Mouse (Mus musculus): ENCODE data around the gene Sod2. TPM values are rescaled to one million over a fixed set of nuclear protein-coding genes. Genes with fewer than 3 reads are reported as not detected.
"Not testable (repeated sequence)": the region's sequence is repeated elsewhere in the genome, so short reads cannot be mapped to it uniquely, and the experiment has no call there.

Gene Sod2
- polyA plus RNA-seq, 1 experiment = 159 TPM

DNA sequence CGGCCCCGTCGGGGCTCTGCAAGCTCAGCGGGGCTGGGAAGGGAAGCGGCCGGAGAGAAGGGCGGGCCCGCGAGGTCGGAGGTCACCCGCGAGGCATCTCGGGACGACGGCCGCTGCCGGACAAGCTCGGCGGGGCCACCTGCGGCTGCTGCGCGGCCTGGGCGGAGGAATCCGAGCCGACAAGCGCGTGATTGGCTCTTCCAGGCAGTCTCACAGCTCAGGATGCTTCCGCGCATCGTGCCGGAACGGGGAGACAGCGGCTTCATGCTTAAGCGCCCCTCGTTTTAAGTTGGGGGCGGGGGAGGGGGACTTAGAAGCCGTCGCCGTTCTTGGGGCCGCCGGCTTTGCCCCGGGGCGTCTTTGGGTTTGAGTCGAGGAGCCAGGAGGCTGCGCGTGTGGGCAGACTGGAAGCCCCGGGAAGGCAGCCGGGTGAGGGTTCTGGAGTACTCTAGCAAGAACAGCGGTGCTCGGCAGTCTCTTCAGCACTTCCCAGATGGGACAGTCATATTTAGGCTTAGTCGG is 14.1 kb upstream of the Sod2 start:
- TF ChIP-seq CTCF (IDR thresholded peaks at IDR 0.05; ENCODE audit: borderline replicate concordance, extremely low read depth, insufficient read depth, insufficient read length) (no peak), POLR2A (IDR thresholded peaks at IDR 0.05; ENCODE audit: borderline replicate concordance, extremely low read depth, insufficient read depth, insufficient read length, poor library complexity, severe bottlenecking) (peak; percentile 66)
- peak; percentile 99 for DNase-seq (ENCODE audit: low read depth)

DNA sequence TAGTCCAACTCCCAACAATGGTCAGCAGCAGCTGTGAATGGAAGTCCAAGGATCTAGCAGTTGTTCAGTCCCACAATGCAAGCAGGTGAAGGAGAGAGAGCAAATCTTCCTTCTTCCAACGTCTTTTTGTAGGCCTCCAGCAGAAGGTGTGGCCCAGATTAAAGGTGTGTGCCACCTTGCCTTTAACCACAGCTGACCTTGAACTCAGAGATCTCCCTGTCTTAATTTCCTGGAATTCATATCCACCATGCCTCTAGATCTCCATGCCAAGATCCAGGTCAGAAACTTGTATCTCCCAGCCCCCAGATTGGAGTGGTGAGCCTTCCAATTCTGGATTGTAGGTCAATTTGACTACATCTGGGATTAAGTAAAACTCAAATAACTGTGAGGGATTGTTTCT is 12.6 kb upstream of the Sod2 start, which contains the start of gene Wtap:
Gene Wtap, minus strand, starts transcription at position 101 of the 400 bp plus-strand sequence.
- DNase-seq (ENCODE audit: low read depth) = no peak
- no peak for TF ChIP-seq POLR2A (IDR thresholded peaks at IDR 0.05; ENCODE audit: borderline replicate concordance, extremely low read depth, insufficient read depth, insufficient read length, poor library complexity, severe bottlenecking)
- TF ChIP-seq CTCF (IDR thresholded peaks at IDR 0.05; ENCODE audit: borderline replicate concordance, extremely low read depth, insufficient read depth, insufficient read length) = no peak

DNA sequence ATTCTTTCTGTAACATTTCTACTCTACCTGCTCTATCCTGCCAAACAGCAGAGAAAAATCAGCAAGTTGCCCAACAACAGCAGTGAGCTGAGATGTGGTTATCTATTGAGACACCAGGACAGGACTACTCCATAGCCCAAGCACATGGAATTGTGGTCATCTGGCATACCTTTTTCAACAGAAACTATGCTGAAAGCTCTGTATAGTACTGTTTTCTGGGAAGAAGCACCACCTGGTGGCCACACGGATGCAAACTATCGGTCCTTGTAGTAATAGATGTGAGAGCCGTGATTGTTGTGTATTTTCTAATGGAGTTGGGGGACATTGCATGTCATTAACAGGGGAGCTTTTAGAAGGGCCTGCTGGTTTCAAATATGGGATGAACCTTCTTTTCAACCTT is 10.3 kb upstream of the Sod2 start:
- TF ChIP-seq POLR2A (IDR thresholded peaks at IDR 0.05; ENCODE audit: borderline replicate concordance, extremely low read depth, insufficient read depth, insufficient read length, poor library complexity, severe bottlenecking) = no peak
- peak; percentile 58; the same call in 1 of the 2 replicates for TF ChIP-seq CTCF (IDR thresholded peaks at IDR 0.05; ENCODE audit: borderline replicate concordance, extremely low read depth, insufficient read depth, insufficient read length)
- DNase-seq (ENCODE audit: low read depth) = peak; percentile 68

DNA sequence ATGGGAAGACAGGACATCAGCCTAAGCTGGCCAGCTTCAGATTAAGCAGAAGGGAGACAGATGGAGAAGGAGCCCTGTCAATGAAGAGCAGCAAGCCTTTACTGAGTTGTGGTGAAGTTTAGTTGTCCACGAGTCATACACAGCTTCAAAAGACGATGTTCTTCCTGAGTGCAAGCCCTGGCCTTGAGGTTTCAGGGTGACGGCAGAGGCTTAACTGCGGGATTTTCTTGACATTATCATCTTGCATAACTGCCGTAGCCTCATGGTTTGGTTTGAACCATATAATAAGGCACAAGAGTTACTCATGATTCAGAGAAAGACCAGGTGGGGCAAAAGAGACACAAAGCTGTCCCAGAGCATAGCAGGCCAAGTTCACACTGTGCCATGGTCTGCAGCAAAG is 8.8 kb upstream of the Sod2 start:
- TF ChIP-seq POLR2A (IDR thresholded peaks at IDR 0.05; ENCODE audit: borderline replicate concordance, extremely low read depth, insufficient read depth, insufficient read length, poor library complexity, severe bottlenecking) (no peak), CTCF (IDR thresholded peaks at IDR 0.05; ENCODE audit: borderline replicate concordance, extremely low read depth, insufficient read depth, insufficient read length) (no peak)
- no peak for DNase-seq (ENCODE audit: low read depth)

DNA sequence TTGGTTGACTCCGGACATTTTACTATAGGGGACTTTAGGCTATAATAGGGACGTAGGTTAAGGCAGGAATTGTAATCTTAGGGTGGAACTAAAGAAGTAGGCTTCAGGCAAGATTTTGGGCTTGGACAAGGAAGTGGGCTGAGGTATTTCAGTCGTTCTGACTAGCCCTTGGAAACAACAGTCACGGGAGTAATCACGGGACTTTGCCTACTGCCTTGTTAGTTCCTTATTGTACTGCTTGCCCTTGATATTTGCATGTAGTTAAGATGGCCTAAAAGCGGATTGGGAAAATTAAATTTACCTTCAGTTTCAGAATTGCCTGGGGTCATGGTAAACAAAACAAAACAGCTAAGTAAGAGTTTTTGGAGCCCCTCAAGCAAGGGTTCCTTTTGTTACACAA is 7.6 kb upstream of the Sod2 start:
- no peak for DNase-seq (ENCODE audit: low read depth)
- no peak for TF ChIP-seq POLR2A (IDR thresholded peaks at IDR 0.05; ENCODE audit: borderline replicate concordance, extremely low read depth, insufficient read depth, insufficient read length, poor library complexity, severe bottlenecking)
- TF ChIP-seq CTCF (IDR thresholded peaks at IDR 0.05; ENCODE audit: borderline replicate concordance, extremely low read depth, insufficient read depth, insufficient read length) = no peak

DNA sequence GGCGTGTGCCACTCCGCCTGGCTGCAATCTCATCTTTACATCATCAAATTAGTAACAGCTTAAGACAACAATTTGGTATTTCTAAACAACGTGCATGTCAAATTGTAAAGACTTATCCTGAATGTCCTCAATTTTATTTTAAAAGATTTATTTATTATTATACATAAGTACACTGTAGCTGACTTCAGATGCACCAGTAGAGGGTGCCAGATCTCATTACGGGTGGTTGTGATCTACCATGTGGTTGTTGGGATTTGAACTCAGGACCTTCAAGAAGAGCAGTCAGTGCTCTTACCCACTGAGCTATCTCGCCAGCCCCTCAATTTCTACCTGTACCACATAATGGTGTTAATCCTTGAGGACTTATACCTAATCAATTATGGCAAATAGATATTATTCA is 4.4 kb upstream of the Sod2 start:
- not testable (repeated sequence) for DNase-seq (ENCODE audit: low read depth)

DNA sequence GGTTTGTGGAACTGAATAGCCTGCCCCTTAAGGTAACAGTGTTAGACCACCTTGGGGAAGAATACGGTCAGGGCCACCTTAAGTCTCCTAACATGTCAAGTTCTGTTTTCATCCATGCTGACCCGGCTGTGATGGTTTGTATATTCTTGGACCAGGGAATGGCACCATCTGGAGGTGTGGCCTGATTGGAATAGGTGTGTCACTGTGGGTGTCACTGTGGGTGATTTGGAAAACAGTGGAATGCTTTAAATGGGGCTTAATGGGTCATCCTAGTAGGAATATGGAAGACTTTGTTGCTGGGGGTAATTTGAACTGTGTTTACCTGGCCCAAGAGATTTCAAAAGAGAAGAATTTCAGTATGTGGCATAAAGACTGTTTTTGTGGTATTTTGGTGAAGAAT is 2.2 kb upstream of the Sod2 start:
- DNase-seq (ENCODE audit: low read depth) = not testable (repeated sequence)

DNA sequence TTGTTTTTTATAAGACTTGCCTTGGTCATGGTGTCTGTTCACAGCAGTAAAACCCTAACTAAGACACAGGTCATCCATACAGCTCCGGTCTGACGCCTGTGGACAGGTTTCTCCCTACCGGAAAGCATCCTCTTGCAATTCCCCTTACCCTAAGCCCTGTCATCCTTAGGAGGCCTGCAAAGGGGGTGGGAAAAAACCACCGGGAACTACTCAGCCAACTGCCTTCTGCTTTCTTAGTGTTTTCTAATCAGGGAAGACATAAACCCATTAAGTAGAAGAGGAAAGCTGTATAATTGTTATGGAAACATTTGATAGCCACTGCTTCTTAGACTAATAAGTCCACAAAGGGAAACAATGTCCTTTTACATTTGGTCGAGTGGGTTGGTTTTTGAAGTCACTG is 338 bp downstream of the Sod2 start:
- TF ChIP-seq CTCF (IDR thresholded peaks at IDR 0.05; ENCODE audit: borderline replicate concordance, extremely low read depth, insufficient read depth, insufficient read length) = no peak
- TF ChIP-seq POLR2A (IDR thresholded peaks at IDR 0.05; ENCODE audit: borderline replicate concordance, extremely low read depth, insufficient read depth, insufficient read length, poor library complexity, severe bottlenecking) = no peak
- no peak for DNase-seq (ENCODE audit: low read depth)

DNA sequence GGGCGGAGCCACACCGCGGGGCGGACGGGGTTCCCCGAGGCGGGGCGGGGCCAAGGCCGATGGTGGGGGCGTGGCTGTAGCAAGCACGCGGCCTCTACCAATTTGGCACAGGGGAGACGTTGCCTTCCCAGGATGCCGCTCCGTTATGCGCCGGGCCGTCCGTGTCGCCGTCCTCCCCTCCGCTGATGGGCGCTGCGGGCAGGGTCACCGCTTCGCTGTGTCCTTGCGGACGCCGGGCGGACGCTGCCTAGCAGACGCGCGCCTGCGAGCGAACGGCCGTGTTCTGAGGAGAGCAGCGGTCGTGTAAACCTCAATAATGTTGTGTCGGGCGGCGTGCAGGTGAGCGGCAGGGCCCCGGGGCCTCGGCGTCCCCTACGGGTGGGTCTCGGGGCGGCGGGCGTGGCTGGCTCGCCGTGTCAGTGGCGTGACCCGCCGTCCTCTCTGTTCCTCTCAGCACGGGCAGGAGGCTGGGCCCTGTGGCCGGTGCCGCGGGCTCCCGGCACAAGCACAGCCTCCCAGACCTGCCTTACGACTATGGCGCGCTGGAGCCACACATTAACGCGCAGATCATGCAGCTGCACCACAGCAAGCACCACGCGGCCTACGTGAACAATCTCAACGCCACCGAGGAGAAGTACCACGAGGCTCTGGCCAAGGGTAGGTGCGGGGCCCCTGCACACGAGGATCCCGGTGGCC is 1.2 kb downstream of the Sod2 start:
- TF ChIP-seq POLR2A (IDR thresholded peaks at IDR 0.05; ENCODE audit: borderline replicate concordance, extremely low read depth, insufficient read depth, insufficient read length, poor library complexity, severe bottlenecking) (peak; percentile 79), CTCF (IDR thresholded peaks at IDR 0.05; ENCODE audit: borderline replicate concordance, extremely low read depth, insufficient read depth, insufficient read length) (no peak)
- peak; percentile 99 for DNase-seq (ENCODE audit: low read depth)

DNA sequence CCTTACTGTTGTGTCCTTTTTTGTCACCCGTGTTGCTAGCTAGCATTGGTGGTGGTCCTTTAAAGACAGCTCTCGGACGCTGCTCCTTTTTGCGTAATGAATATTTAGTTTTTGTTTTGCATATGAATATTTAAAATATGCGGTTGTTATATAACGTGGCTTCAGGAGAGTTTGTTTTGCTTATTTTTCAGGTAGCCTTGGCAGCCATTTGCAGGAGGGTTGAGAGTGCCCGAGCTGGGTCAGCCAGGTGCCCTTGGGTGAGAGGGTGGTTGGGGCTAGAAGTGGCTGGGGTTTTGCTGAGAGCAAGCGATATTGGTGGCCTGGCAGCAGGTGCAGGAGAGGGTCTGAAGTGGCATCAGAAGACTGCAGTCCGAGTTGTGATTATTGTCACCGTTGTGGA is 1.9 kb downstream of the Sod2 start:
- no peak for TF ChIP-seq POLR2A (IDR thresholded peaks at IDR 0.05; ENCODE audit: borderline replicate concordance, extremely low read depth, insufficient read depth, insufficient read length, poor library complexity, severe bottlenecking)
- no peak for TF ChIP-seq CTCF (IDR thresholded peaks at IDR 0.05; ENCODE audit: borderline replicate concordance, extremely low read depth, insufficient read depth, insufficient read length)
- DNase-seq (ENCODE audit: low read depth) = no peak

DNA sequence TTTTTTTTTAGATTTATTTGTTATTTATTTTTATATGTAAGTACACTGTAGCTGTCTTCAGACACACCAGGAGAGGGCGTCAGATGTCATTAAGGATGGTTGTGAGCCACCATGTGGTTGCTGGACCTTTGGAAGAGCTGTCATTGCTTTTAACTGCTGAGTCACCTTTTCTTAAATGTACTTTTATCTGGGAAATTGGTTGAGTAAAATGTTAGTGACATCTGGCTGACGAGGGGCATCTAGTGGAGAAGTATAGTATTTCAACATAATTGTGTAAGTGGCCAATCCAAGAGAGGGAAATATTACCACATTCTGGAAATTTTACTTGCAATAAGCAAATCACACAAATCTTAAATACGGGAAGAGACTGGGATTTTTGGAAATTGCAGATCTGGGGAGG is 3.2 kb downstream of the Sod2 start:
- peak; percentile 85 for DNase-seq (ENCODE audit: low read depth)

DNA sequence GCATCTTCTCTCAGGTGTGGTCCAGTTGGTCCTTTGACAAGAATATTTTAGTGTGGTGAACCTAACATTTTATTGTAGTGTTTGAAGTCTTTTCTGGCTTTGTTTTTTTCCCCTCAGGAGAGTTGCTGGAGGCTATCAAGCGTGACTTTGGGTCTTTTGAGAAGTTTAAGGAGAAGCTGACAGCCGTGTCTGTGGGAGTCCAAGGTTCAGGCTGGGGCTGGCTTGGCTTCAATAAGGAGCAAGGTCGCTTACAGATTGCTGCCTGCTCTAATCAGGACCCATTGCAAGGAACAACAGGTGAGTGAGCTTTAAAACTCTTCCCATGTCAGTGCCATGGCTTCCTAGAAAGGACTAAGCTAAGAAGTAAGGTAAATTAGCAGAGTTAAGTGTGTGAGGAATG is 6.7 kb downstream of the Sod2 start:
- TF ChIP-seq POLR2A (IDR thresholded peaks at IDR 0.05; ENCODE audit: borderline replicate concordance, extremely low read depth, insufficient read depth, insufficient read length, poor library complexity, severe bottlenecking) (no peak), CTCF (IDR thresholded peaks at IDR 0.05; ENCODE audit: borderline replicate concordance, extremely low read depth, insufficient read depth, insufficient read length) (no peak)
- no peak for DNase-seq (ENCODE audit: low read depth)

More for the DNA sequence above, 3.2 kb downstream of the Sod2 start:
- no peak for TF ChIP-seq POLR2A (IDR thresholded peaks at IDR 0.05; ENCODE audit: borderline replicate concordance, extremely low read depth, insufficient read depth, insufficient read length, poor library complexity, severe bottlenecking)
- TF ChIP-seq CTCF (IDR thresholded peaks at IDR 0.05; ENCODE audit: borderline replicate concordance, extremely low read depth, insufficient read depth, insufficient read length) = no peak

DNA sequence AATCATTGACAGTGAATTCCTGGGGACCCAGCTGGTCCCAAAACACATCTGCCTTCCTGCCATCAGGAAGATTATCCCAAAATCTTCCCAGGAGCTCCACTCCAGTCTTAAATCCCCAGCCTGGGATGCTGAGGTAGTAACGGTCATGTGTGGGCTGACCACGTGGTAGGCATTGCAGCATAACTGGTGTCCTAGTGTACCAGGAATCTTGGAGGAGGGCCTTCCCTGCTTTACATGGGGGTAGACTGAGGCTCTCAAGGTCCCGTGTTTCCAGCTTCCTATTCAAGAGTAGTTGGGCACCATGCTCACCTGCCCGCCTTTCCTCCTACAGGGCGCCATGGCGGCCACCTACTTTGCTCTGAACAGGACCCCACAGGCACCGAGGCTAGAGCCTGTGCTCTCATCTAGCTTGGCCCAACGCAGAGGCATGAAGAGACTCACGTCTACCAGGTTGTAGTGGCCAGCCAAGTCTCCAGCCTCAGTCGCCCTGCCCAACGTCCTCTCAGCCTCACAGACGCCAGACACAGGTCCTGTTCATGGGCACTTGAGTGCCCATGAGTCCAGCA is 30.1 kb downstream of the Sod2 start:
- not testable (repeated sequence) for DNase-seq (ENCODE audit: low read depth)
